28 mouse cellular contexts compared by ENCODE assay signal in genomic region chr1:53911848-53912247, GRCm38 (mm10).
DNase-seq lines count a peak whose midpoint lies in the region; ATAC-seq lines count a peak whose summit lies in the region.
"Had no signal": no experiment of that assay in that cellular context is flagged by ENCODE, and none has a peak within 500 bp of the region (broad histone marks: within the 10 kb centered on the region; RNA-seq: fewer than 3 reads in every experiment).

No protein-coding gene starts in this region.

- no peaks in the 10 kb centered on the region for H3K9me3 ChIP-seq in limb, embryonic 12.5 days
- no peaks in the 10 kb centered on the region for H3K9me3 ChIP-seq in limb, embryonic 10.5 days (replicated peaks)
- no peaks in the 10 kb centered on the region for H3K9me3 ChIP-seq in stomach, embryonic 15.5 days
- H3K9me3 ChIP-seq: embryonic facial prominence, embryonic 15.5 days; heart, embryonic 12.5 days; hindbrain, embryonic 12.5 days; limb, embryonic 15.5 days; liver, embryonic 15.5 days; midbrain, embryonic 10.5 days; neural tube, embryonic 13.5 days had no signal

- ATAC-seq in limb, embryonic 12.5 days (ENCODE audit: insufficient number of reproducible peaks, insufficient read depth, low FRiP score, low TSS enrichment, low read depth), result peak; percentile 71
- ATAC-seq in stomach, embryonic 15.5 days (ENCODE audit: insufficient read depth, low FRiP score, low read depth), result peak; percentile 66; the same call in 1 of the 2 replicates
- no peak for ATAC-seq in activated CD4-positive, CD25-positive, alpha-beta regulatory T cell, adult 4 months
- ATAC-seq: forebrain, embryonic 16.5 days; midbrain, embryonic 16.5 days; Patski had no signal

- no peak overlapping the region for H3K9ac ChIP-seq in limb, embryonic 12.5 days (replicated peaks)
- no peak overlapping the region for H3K9ac ChIP-seq in stomach, embryonic 15.5 days
- H3K9ac ChIP-seq: embryonic facial prominence, embryonic 15.5 days; heart, embryonic 12.5 days; hindbrain, embryonic 12.5 days; limb, embryonic 15.5 days; liver, embryonic 15.5 days; neural tube, embryonic 13.5 days had no signal

- H3K27me3 ChIP-seq in limb, embryonic 12.5 days, result no peaks in the 10 kb centered on the region
- H3K27me3 ChIP-seq in limb, embryonic 10.5 days (ENCODE audit: low read depth, poor library complexity, severe bottlenecking), result no peaks in the 10 kb centered on the region
- H3K27me3 ChIP-seq in stomach, embryonic 15.5 days (replicated peaks), result no peaks in the 10 kb centered on the region
- H3K27me3 ChIP-seq: embryonic facial prominence, embryonic 15.5 days; heart, embryonic 12.5 days; hindbrain, embryonic 12.5 days; limb, embryonic 15.5 days; liver, embryonic 15.5 days; neural tube, embryonic 13.5 days had no signal

- H3K4me2 ChIP-seq in limb, embryonic 12.5 days, result no peak overlapping the region
- no peak overlapping the region for H3K4me2 ChIP-seq in stomach, embryonic 15.5 days
- H3K4me2 ChIP-seq: embryonic facial prominence, embryonic 15.5 days; heart, embryonic 12.5 days; hindbrain, embryonic 12.5 days; limb, embryonic 15.5 days; liver, embryonic 15.5 days; neural tube, embryonic 13.5 days had no signal

- H3K4me3 ChIP-seq in limb, embryonic 12.5 days (replicated peaks), result no peak overlapping the region
- no peak overlapping the region for H3K4me3 ChIP-seq in limb, embryonic 10.5 days
- H3K4me3 ChIP-seq in stomach, embryonic 15.5 days (replicated peaks), result no peak overlapping the region
- H3K4me3 ChIP-seq: embryonic facial prominence, embryonic 15.5 days; heart, embryonic 12.5 days; hindbrain, embryonic 12.5 days; layer of hippocampus, adult 2 months; limb, embryonic 15.5 days; liver, embryonic 15.5 days; midbrain, embryonic 10.5 days; myocyte; neural tube, embryonic 13.5 days had no signal

- no peak overlapping the region; the same call in 1 of the 2 replicates for H3K27ac ChIP-seq in limb, embryonic 12.5 days
- H3K27ac ChIP-seq in limb, embryonic 10.5 days, result no peak overlapping the region
- H3K27ac ChIP-seq in stomach, embryonic 15.5 days, result no peak overlapping the region
- H3K27ac ChIP-seq: embryonic facial prominence, embryonic 15.5 days; hindbrain, embryonic 12.5 days; layer of hippocampus, adult 2 months; limb, embryonic 15.5 days; liver, embryonic 15.5 days; midbrain, embryonic 10.5 days; neural tube, embryonic 13.5 days had no signal

- intact Hi-C loops in heart, postnatal 36 days (cut with DNase I), result no loop called here

- no peak for DNase-seq in limb, embryonic 10.5 days (ENCODE audit: low spot score)
- peak; percentile 36 for DNase-seq in NIH3T3 (ENCODE audit: low read depth)
- peak; percentile 18 for DNase-seq in forelimb bud, embryonic 11.5 days (ENCODE audit: low read depth, low spot score)
- no peak for DNase-seq in heart, postnatal 36 days
- DNase-seq: adrenal gland, adult 2 months; cerebellum, adult 18-20 months; cerebellum, postnatal 25 days; gastrocnemius, postnatal 14 days; heart, adult 18-20 months; heart, postnatal 10 days; kidney, adult 2 months; kidney, postnatal 14 days; right cerebral cortex, postnatal 4 days had no signal

- WGBS in limb, embryonic 12.5 days, result 52% methylated on average over 3 of the region's 3 CpGs
- 95% methylated on average over 3 of the region's 3 CpGs for WGBS in limb, embryonic 10.5 days
- 26% methylated on average over 3 of the region's 3 CpGs for WGBS in stomach, embryonic 15.5 days

- H3K4me1 ChIP-seq in limb, embryonic 12.5 days (replicated peaks), result peaks cover 14% of the 10 kb centered on the region
- H3K4me1 ChIP-seq in limb, embryonic 10.5 days, result no peaks in the 10 kb centered on the region; the same call in 1 of the 2 replicates
- no peaks in the 10 kb centered on the region; the same call in 1 of the 2 replicates for H3K4me1 ChIP-seq in stomach, embryonic 15.5 days
- H3K4me1 ChIP-seq: hindbrain, embryonic 12.5 days; liver, embryonic 15.5 days; midbrain, embryonic 10.5 days; neural tube, embryonic 13.5 days had no signal

- H3K36me3 ChIP-seq in limb, embryonic 12.5 days, result no peaks in the 10 kb centered on the region
- no peaks in the 10 kb centered on the region for H3K36me3 ChIP-seq in limb, embryonic 10.5 days
- no peaks in the 10 kb centered on the region for H3K36me3 ChIP-seq in stomach, embryonic 15.5 days
- H3K36me3 ChIP-seq: embryonic facial prominence, embryonic 15.5 days; hindbrain, embryonic 12.5 days; limb, embryonic 15.5 days; liver, embryonic 15.5 days; midbrain, embryonic 10.5 days; neural tube, embryonic 13.5 days had no signal

Comparison
In these comparisons a context has a peak if more than half of its experiments do, and no peak if none do; other contexts are left out.
1. DNase-seq: peak in NIH3T3 (single experiment) and forelimb bud, embryonic 11.5 days (single experiment); none in limb, embryonic 10.5 days (single experiment) and heart, postnatal 36 days (0 of 2).